Mouse (Mus musculus) frontal cortex, adult (tissue): ENCODE data around the gene Vmn1r235.
"Not testable (repeated sequence)": the region's sequence is repeated elsewhere in the genome, so short reads cannot be mapped to it uniquely, and the experiment has no call there.

ENCODE experiments used
- ATAC-seq: cut with Nextera tagmentation; 2 replicates; pipeline ENCODE4 v1.9.2; 2017; ENCODE audit warnings: mild to moderate bottlenecking, moderate library complexity, mixed read lengths; ENCODE audit not compliant: low TSS enrichment

The Vmn1r235 gene

DNA sequence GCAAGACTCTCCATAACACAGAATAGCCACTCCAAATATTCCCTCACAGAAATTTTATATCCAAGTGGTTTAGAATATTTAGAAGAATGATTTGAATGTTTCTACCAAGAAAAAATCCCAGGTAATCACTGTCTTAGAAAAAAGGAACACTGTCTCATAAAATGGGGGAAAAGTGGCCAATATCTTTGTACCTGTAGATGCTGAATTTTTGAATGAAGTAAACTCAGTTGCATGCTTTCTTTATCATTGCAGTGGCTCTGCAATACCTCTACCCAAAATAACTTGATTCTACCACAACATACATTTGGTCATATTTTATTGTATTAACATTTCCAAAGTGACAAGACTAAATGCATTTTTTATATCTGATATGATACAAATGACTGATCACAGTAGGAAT is at the start of gene Vmn1r235:
Gene Vmn1r235, plus strand, starts transcription at position 301 of the 400 bp plus-strand sequence.
- ATAC-seq: no peak

DNA sequence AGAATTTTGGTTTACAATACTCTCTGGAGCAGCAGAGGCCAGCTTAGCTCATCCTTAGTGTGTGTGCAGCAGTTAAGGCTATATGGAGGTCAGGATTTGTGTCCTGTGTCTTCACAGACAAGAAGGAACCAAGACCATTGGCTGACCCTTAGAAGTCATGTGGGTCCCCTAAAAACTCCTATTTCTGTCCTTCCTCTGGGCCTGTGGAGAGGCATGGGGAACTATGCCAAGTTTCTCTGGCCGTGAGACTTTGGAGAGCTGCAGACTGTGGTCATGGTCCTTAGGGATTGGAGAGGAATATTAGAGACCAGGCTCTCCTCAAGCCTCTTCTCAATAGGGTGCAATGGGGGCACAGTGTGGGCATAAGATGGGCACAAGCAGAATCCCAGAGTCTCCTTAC is 45.1 kb upstream of the Vmn1r235 start:
- not testable (repeated sequence) for ATAC-seq

DNA sequence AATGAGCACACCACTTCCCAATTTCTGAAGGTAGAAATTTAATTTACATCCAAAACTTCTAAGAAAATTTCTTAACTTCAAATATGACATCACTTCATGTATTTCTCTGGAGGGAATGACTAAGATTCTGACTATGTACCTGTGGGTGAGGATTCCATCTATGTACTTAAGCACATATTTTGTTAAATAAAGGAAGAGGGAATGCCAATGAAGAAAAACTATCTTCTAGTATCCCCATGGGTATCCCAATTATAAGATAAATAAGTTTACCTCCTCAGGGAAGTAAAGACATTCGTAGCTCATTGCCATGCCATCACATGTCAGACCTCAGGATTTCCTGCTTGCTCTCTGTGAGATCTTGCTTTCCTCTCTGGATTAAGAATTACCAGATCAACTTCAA is 30.4 kb upstream of the Vmn1r235 start, which contains the start of gene Vmn1r234:
Gene Vmn1r234, plus strand, starts transcription at position 301 of the 400 bp plus-strand sequence.
- ATAC-seq: no peak

DNA sequence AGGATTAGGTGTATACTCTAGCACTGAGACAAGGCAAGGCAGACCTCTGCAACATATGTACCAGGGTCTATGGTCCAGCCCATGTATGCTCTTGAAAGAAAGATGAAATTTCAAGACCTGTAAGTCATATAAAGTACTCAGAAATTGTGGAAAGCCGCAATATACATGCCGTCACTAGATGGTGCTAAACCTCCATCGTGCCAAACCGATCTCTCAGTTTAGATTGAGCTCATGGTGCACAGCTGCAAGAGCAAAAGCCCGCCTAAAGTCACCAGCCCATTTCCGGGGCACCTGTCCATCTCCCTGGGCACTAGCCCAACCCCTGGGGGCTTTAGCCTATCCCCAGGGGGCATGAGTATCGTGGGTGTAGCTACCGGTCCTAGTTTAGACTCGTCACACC is 24.6 kb upstream of the Vmn1r235 start:
- no peak for ATAC-seq

DNA sequence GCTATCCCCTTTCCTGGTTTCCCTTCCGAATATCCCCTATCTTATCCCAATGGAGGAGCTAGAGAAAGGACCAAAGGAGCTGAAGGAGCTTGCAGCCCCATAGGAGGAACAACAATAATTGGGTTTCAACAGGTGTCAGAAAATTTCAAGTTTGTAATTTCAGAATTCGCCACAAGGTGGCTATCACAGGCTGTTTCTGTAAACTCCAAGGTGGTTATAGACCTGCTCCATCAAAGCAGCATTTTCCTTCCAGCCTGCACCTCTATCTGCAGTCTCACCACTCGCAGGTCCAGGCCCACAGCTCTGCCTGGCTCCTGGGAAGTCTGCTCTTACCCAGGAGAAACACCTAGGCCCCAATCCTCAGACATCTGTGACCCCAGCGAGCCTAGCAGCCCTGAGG is 15.9 kb downstream of the Vmn1r235 start:
- ATAC-seq: peak; percentile 62; the same call in 1 of the 2 replicates

DNA sequence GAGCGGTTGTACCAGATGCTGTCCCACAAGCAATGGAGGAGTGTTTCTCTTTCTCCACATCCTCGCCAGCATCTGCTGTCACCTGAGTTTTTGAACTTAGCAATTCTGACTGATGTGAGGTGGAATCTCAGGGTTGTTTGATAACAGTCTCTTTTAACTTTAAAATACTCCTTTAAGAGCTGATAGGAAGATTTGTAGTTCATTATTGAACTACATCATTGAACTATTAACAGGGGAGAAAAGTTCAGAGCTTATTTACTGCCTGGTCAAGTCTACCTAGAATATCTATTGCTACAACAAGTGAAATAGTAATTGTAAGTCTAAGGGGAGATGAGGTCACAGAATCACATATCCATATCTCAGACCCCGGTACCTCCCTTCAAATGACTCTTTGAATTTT is 26.4 kb downstream of the Vmn1r235 start, which contains the start of gene Vmn1r236:
Gene Vmn1r236, plus strand, starts transcription at position 301 of the 400 bp plus-strand sequence.
- no peak for ATAC-seq

DNA sequence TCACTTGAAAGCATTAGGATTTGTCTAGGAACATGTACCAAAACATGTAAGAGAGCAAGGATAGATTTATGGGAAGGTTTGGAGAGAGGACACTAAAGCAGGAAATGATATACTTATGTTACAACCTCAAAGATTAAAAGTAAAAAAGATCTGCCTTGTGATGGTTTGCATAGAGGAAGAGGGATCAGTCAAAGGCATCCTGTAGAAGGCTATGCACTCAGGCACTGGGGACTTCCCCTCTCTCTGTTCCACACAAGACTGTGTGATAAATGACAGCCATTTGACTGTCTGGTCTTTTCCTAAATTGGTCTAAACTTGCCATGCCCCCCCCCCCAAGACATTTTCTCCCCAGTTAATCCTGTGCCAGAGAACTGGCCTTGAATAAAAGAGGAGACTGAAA is 28.2 kb downstream of the Vmn1r235 start:
- ATAC-seq: no peak

DNA sequence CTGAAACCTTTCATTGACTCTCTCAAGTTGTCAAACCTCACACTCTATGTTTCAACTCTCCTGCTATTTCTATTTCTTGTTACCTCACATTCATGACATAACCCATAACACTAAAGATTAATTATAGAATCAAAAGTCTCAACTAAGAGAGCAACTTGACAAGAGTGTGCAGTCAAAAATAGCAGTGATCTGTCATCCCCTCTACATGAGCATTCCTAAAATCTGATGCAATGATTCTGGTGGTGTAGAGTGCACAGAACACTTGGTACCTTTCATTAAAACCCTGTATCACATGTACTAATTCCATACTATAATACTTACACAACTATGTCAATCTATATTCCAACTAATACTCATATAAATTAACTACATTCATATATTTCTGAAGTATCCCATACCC is 33.5 kb downstream of the Vmn1r235 start:
- ATAC-seq: no peak

DNA sequence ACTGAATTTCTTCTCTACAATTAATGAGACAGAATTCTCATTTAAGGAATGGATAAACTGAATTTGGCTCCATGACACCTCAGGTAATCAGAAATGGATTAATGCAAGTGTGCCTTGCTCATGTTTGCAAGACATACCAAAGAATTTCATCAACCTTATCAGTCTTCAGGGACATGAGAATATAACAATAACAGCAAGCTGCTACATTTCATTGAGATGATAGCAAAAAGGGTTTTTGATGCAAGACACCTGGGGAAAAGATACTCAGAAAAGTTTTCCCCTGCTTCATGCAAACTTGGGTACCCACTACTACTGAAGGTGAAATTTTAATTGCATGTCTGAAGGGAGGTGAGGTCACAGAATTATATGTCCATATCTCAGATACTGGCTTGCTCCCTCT is 55.4 kb downstream of the Vmn1r235 start, which contains the start of gene Vmn1r237:
Gene Vmn1r237, plus strand, starts transcription at position 301 of the 400 bp plus-strand sequence.
- no peak for ATAC-seq
